Mouse (Mus musculus) retina, postnatal 7 days (tissue): ENCODE results near the gene Gulp1.

Experiments
- DNase-seq: peaks from one replicate; pipeline ENCODE4 v3.0.0-alpha.2; 2012; ENCODE audit warnings: low read depth, low spot score

Gene Gulp1

DNA sequence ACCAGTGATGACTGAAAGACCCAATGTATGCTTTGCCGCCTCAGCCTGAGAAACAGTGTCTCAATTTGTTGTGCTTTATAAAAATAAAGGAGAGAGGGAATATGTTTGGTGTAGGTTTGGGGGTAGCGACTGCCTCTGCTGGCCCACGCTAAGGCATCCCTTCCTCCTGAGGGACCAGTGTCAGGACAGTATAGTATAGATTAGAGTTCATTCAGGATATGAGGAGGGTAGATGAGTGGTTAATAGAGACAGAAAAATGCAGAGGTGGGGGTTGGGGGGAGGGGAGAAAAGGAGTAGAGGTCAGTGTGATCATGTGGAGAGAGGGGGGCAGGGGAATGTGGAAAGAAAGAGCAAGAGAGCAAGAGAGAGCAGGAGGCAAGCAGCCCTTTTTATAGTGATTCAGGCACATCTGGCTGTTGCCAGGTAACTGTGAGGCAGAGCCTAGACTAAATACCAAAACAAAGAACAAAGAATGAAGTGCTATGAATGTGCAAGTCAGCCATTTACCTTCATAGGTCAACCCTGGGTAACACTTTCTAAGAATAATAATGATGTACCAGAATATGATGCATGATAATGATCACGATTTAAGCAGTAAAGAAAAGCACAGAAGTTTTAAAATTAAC lies 169.6 kb downstream of the Gulp1 start:
- DNase-seq: no peak

DNA sequence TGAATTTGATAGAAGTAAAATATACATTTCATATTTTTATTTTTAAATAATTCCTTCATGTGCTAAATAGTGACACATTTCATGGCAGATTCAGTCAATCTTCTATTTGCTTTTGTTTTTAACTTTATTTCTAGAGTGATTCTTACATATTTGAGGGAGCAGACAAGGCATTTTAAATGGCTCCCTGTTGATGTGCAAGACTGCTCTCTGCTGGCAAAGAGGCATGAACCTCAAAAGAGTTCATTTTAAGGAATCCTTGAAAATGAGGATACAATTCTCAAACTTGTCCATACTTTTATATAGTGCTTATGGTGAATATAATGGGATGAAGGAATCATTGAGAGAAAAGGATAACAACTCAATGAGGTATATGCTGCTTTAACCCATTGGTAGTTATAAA lies 189.9 kb downstream of the Gulp1 start:
- DNase-seq: no peak

DNA sequence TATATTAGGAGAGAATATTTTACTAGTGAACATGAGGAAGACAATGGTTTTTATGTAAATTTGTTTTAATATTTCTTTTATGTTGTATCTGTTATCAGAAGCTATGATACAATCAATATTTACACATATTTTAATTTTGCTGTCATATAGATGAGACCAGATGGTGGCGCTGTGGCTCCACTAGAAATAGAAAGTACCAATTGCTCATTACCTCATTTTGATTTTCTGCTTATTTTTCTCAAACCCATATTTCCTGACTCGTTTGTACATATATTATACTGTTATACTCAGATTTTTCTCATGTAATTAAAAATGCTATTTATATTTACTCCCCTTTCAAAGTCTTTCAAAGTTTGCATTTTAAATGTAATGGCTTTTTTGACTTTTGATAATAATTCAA lies 194.4 kb downstream of the Gulp1 start:
- DNase-seq: peak; percentile 29

DNA sequence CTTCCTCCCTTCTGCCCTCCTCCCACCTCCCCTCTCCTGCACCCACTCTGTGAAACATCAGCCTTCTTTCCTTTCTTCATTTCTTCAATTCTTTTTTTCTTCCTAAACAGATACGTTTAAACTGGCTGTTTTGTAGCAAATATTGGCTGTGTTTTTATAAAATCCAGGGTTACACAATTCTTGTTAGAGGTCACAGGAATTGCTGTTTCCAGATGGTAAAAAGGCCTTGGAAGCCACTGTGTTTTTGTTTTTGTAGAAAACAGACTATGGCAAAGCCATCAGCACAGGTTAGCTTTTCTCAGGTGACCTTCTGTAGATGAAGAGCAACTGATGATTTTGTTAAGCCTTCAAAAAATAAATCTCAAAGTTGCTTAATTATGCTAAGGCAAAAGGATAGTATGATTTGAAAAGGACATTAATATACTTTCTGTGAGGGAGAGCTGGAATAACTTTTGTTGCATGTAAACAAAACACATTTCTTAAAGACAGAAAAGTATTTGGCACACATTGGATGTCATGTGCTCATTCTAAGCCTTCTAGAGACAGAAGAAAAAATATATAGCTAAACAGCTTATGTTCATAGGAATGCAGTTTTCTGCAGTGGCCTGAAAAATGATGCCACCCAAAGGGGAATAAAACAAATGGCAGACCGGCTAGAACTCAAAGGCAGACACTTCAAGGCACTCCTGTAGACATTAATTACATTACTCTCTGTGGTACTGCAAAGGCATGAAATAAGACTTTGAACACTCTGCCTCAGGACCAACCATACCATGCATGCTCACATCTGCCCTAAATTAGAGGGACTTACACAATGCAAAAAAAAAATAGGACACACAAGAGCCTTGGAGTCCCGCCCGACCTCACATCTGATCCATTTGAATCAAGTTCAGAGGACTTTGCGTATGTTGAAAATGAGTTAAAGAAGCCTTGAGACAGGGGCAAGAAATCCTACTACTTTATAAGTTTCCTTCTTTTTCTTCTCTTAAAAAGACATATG lies 199.7 kb downstream of the Gulp1 start:
- DNase-seq: no peak

DNA sequence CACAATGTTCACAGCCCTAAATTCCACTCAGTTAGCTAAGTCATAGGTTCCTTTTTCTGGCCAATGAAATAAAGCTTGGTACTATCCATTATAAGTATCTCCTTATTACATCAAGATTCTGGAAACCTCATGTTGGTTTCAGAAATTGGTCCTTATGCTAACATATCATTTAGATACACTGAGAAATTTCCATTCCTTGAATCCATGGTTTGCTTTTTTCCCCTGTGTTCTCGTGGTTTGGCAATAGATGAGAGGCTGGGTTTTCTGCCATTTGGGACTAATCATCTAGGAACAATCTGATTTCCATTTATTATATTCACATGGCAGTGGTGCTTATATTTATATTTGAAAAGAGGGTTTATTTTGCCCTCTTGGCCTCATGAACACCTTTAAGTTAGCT lies 226.9 kb downstream of the Gulp1 start:
- DNase-seq: no peak

DNA sequence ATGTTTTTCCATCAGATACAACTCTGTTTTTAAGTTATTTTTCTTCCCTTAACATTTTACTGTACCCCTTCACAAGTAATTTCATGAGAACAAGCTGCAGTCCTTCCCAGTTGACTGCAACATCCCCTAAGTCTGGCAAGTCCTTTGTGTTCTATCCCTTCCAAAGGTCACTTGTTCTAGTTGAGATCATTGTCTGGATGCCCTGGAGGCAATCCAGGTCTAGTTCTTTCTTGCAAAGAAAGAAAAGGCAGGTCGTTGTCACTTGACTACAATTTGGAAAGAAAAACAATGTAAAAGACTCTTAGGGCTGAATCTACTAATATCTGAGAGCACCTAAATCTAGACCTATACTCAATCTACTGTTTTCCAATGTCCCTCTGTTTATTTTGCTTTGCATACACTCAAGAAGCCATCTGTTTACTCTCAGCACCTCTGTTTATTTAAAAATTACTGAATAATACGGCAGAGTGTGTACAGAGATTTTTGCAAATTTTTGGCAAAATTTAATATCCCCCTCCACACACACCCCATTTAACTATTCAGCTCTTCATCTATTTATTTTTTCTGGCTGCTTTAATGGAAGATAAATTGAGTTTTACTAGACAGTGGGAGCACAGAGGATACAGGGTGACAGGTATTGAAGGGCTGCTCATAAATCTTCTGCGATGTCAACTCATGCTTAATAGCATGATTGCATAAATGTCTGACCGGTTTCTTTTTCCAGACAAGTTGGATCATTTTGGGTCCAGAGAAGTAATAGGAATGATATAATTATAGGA lies 252.5 kb downstream of the Gulp1 start:
- DNase-seq: no peak

DNA sequence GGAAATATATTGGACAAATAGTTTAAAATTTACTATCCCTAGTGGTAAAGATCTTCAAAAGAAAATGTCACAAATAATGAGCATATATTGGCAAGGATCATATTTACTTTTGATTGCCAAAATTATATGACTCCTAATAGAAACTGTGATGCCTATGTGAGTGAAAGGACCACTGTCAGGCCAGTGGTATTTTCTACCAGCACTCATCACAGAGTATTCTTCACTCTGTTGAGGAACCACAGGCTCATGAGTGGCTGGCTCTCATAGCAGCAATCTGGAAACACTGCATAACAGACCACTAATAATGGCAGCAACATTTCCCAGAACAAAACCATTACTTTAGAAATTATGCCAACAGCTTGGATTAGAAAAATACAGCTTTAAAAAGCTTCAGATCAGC lies 255.1 kb downstream of the Gulp1 start:
- DNase-seq: no peak

DNA sequence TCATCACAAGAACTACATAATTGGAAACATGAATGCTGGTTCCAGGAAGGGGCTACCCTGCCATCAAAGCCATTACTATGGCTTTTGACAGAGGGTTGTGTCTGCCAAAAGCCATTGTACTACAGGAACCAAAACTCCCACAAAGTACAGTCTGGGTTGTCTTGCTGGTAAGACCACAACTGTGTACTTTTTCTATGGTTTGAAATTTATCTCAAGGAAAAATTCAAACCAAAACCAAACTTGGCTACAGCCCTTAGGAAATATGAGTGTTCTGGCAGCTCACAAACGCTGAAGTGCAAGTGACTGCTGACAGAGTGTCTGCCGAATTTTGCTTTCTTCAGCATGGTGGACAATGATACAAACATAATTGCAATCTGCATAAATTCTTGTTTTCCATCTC lies 259.0 kb downstream of the Gulp1 start:
- no peak for DNase-seq

DNA sequence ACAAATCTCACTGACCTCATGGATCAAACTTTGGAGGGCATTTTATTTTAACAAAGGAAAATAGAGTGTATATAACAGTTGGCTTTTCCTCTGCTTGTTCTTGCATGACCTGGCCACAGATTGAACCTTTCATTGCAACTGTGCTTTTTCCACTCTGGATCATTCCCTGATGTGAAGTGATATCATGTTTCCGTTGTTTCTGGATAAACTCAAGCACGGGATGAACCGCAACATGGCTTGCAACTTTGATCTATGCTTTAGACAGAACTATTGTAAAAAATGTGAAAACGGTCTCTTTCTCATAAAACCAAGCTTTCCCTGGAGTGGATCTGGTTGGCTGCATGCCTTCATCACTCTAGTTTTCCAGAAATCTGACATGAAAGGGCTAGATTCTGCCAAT lies 282.6 kb downstream of the Gulp1 start:
- no peak for DNase-seq
